Mouse (Mus musculus) limb, embryonic 11.5 days (tissue): ENCODE data around the gene Stat5b. TPM values are rescaled to one million over a fixed set of nuclear protein-coding genes. Genes with fewer than 3 reads are reported as not detected.

Experiments
- ATAC-seq: fragments of 200-750 bp; cut with Nextera tagmentation; 2 replicates; pipeline ENCODE4 v1.8.0; 2017; ENCODE audit warnings: low read depth; ENCODE audit not compliant: insufficient number of reproducible peaks, low FRiP score, low TSS enrichment
- DNase-seq: peaks from one replicate; pipeline ENCODE4 v3.0.0-alpha.2; 2015; ENCODE audit warnings: low spot score
- H3K27ac ChIP-seq: fragments of 300-500 bp; sonication (generic); replicated peaks from 2 replicates; pipeline ENCODE4 v1.5.1; 2014; ENCODE audit warnings: low read depth, mild to moderate bottlenecking, low read length
- H3K27me3 ChIP-seq: fragments of 300-500 bp; sonication (generic); 2 replicates; pipeline ENCODE4 v1.6.1; 2014; ENCODE audit warnings: mild to moderate bottlenecking, low read length, mixed read lengths; ENCODE audit not compliant: control insufficient read depth, insufficient read depth
- H3K36me3 ChIP-seq: fragments of 300-500 bp; sonication (generic); 2 replicates; pipeline ENCODE4 v1.6.1; 2014; ENCODE audit warnings: mild to moderate bottlenecking, low read length, moderate library complexity, mixed read lengths; ENCODE audit not compliant: control insufficient read depth, insufficient read depth
- H3K4me1 ChIP-seq: fragments of 300-500 bp; sonication (generic); 2 replicates; pipeline ENCODE4 v1.6.1; 2014; ENCODE audit warnings: low read length, mixed read lengths; ENCODE audit not compliant: control insufficient read depth, insufficient read depth
- H3K4me2 ChIP-seq: fragments of 300-500 bp; sonication (generic); 2 replicates; pipeline ENCODE4 v1.6.1; 2014; ENCODE audit warnings: low read depth, mild to moderate bottlenecking, moderate library complexity; ENCODE audit not compliant: severe bottlenecking
- H3K4me3 ChIP-seq: fragments of 300-500 bp; sonication (generic); 2 replicates; pipeline ENCODE4 v1.5.1; 2014; ENCODE audit warnings: low read depth, low read length
- H3K9ac ChIP-seq: fragments of 300-500 bp; sonication (generic); 2 replicates; pipeline ENCODE4 v1.6.1; 2014; ENCODE audit warnings: mild to moderate bottlenecking, low read length
- H3K9me3 ChIP-seq: fragments of 300-500 bp; sonication (generic); 2 replicates; pipeline ENCODE4 v1.6.1; 2016; ENCODE audit warnings: low read length; ENCODE audit not compliant: control insufficient read depth
- WGBS: fragments of 180-500 bp; shearing (Covaris S2); extraction: QIAGEN DNeasy Blood & Tissue Kit; methylation state at CpG from one replicate; pipeline ENCODE4 v1.1.7; 2014; 5-methylcytosine and 5-hydroxymethylcytosine counted together
- polyA plus RNA-seq: library from polyadenylated mRNA; unstranded; fragments of >200 nt; fragmentation: Nextera tagmentation; extraction: Ambion mirVana; gene quantifications from 2 replicates; pipeline ENCODE4 v1.2.1, GENCODE M21; 2014

The Stat5b gene
- polyA plus RNA-seq, 1 experiment from 2014 or later: 16.9 TPM

GRCm38 (mm10) chr11:100748620-100749019 is 101.9 kb downstream of the Stat5b start:
- 81% methylated on average over 4 of the region's 4 CpGs for WGBS

GRCm38 (mm10) chr11:100747114-100747513 is 103.4 kb downstream of the Stat5b start:
- Histone ChIP-seq H3K9ac (no peak overlapping the region), H3K4me2 (no peak overlapping the region), H3K9me3 (no peaks in the 10 kb centered on the region), H3K27me3 (peaks cover 2% of the 10 kb centered on the region; the same call in 1 of the 2 replicates), H3K4me3 (no peak overlapping the region), H3K36me3 (no peaks in the 10 kb centered on the region), H3K4me1 (no peaks in the 10 kb centered on the region), H3K27ac (no peak overlapping the region)
- DNase-seq: no peak
- ATAC-seq: no peak
- 68% methylated on average over 5 of the region's 5 CpGs for WGBS

More at GRCm38 (mm10) chr11:100748620-100749019, 101.9 kb downstream of the Stat5b start:
- DNase-seq (no peak), ATAC-seq (no peak)
- Histone ChIP-seq H3K27me3 (peaks cover 2% of the 10 kb centered on the region; the same call in 1 of the 2 replicates), H3K4me2 (no peak overlapping the region), H3K4me1 (no peaks in the 10 kb centered on the region), H3K9ac (no peak overlapping the region), H3K27ac (no peak overlapping the region), H3K36me3 (no peaks in the 10 kb centered on the region), H3K4me3 (no peak overlapping the region), H3K9me3 (no peaks in the 10 kb centered on the region)

- DNase-seq: no peak
- 85% methylated on average over 10 of the region's 10 CpGs for WGBS
- no peaks in the 10 kb centered on the region for H3K4me1 ChIP-seq
- 0 out of 2 replicates have a peak, but pooled peaks cover 2% of the 10 kb centered on the region for H3K27me3 ChIP-seq
- no peaks in the 10 kb centered on the region for H3K9me3 ChIP-seq
- H3K4me2 ChIP-seq: no peak overlapping the region
- no peaks in the 10 kb centered on the region for H3K36me3 ChIP-seq
- H3K4me3 ChIP-seq: no peak overlapping the region
- H3K27ac ChIP-seq: no peak overlapping the region
- ATAC-seq: no peak
- H3K9ac ChIP-seq: no peak overlapping the region
Measured at GRCm38 (mm10) chr11:100746546-100746945, 104.0 kb downstream of the Stat5b start.

- Histone ChIP-seq H3K27me3 (0 out of 2 replicates have a peak, but pooled peaks cover 2% of the 10 kb centered on the region), H3K9ac (no peak overlapping the region), H3K4me1 (no peaks in the 10 kb centered on the region), H3K9me3 (no peaks in the 10 kb centered on the region), H3K27ac (no peak overlapping the region), H3K4me3 (no peak overlapping the region), H3K4me2 (no peak overlapping the region), H3K36me3 (no peaks in the 10 kb centered on the region)
- DNase-seq: peak; percentile 64
- no peak for ATAC-seq
- 16% methylated on average over 6 of the region's 6 CpGs for WGBS
Measured at GRCm38 (mm10) chr11:100745085-100745484, 105.4 kb downstream of the Stat5b start.

- Histone ChIP-seq H3K9ac (no peak overlapping the region), H3K4me1 (peaks cover 3% of the 10 kb centered on the region), H3K27me3 (no peaks in the 10 kb centered on the region), H3K4me3 (no peak overlapping the region), H3K36me3 (no peaks in the 10 kb centered on the region), H3K9me3 (no peaks in the 10 kb centered on the region), H3K4me2 (no peak overlapping the region), H3K27ac (no peak overlapping the region)
- WGBS: 72% methylated on average over 6 of the region's 6 CpGs
- DNase-seq: no peak
- ATAC-seq: no peak
Measured at GRCm38 (mm10) chr11:100741348-100741747, 109.2 kb downstream of the Stat5b start.

- Histone ChIP-seq H3K9ac (no peak overlapping the region), H3K9me3 (no peaks in the 10 kb centered on the region), H3K36me3 (no peaks in the 10 kb centered on the region), H3K27me3 (no peaks in the 10 kb centered on the region), H3K4me3 (peak overlapping the region; percentile 96), H3K27ac (no peak overlapping the region), H3K4me1 (peaks cover 3% of the 10 kb centered on the region), H3K4me2 (peak overlapping the region; percentile 74)
- WGBS: 28% methylated on average over 5 of the region's 5 CpGs
- ATAC-seq (no peak), DNase-seq (no peak)
Measured at GRCm38 (mm10) chr11:100738749-100739148, 111.8 kb downstream of the Stat5b start.

- H3K27ac ChIP-seq: no peak within 1 kb of the TSS; the same call in 1 of the 2 replicates
- H3K4me1 ChIP-seq: peaks cover 3% of the 10 kb centered on the region
- under 1% methylated on average over 39 of the region's 39 CpGs for WGBS
- peak; percentile 99 for DNase-seq
- peak within 1 kb of the TSS; percentile 96 for H3K4me3 ChIP-seq
- H3K9me3 ChIP-seq: no peaks in the 10 kb centered on the region
- no peaks in the 10 kb centered on the region; the same call in 1 of the 2 replicates for H3K36me3 ChIP-seq
- H3K9ac ChIP-seq: peak within 1 kb of the TSS; percentile 84
- H3K4me2 ChIP-seq: peak within 1 kb of the TSS; percentile 74
- peak; percentile 98 for ATAC-seq
- no peaks in the 10 kb centered on the region for H3K27me3 ChIP-seq
Measured at GRCm38 (mm10) chr11:100738066-100738604, 112.4 kb downstream of the Stat5b start, which contains the start of gene Rab5c. Rab5c (minus strand) TSS chr11:100738215.

- Histone ChIP-seq H3K4me3 (peak overlapping the region; percentile 96), H3K27me3 (no peaks in the 10 kb centered on the region), H3K27ac (no peak overlapping the region; the same call in 1 of the 2 replicates), H3K36me3 (no peaks in the 10 kb centered on the region; the same call in 1 of the 2 replicates), H3K9ac (peak overlapping the region; percentile 84), H3K4me1 (peaks cover 3% of the 10 kb centered on the region), H3K4me2 (peak overlapping the region; percentile 74), H3K9me3 (no peaks in the 10 kb centered on the region)
- no peak for DNase-seq
- WGBS: 1% methylated on average over 13 of the region's 13 CpGs
- ATAC-seq: no peak
Measured at GRCm38 (mm10) chr11:100737105-100737733, 113.3 kb downstream of the Stat5b start.
